Mouse (Mus musculus) limb, embryonic 12.5 days (tissue): ENCODE data around the gene Tcp11. TPM values are rescaled to one million over a fixed set of nuclear protein-coding genes. Genes with fewer than 3 reads are reported as not detected.

Source experiments
- ATAC-seq: fragments of 200-750 bp; cut with Nextera tagmentation; 2 replicates; pipeline ENCODE4 v1.8.0; 2017; ENCODE audit warnings: low read depth, moderate TSS enrichment; ENCODE audit not compliant: insufficient number of reproducible peaks, insufficient read depth, low FRiP score, low TSS enrichment
- H3K27ac ChIP-seq: fragments of 300-500 bp; sonication (generic); 2 replicates; pipeline ENCODE4 v1.5.1; 2016; ENCODE audit warnings: mild to moderate bottlenecking, moderate library complexity
- H3K27me3 ChIP-seq: fragments of 300-500 bp; sonication (generic); 2 replicates; pipeline ENCODE4 v1.6.1; 2016; ENCODE audit warnings: mild to moderate bottlenecking, moderate library complexity
- H3K36me3 ChIP-seq: fragments of 300-500 bp; sonication (generic); 2 replicates; pipeline ENCODE4 v1.6.1; 2016; ENCODE audit warnings: mild to moderate bottlenecking, moderate library complexity
- H3K4me1 ChIP-seq: fragments of 300-500 bp; sonication (generic); replicated peaks from 2 replicates; pipeline ENCODE4 v1.6.1; 2016
- H3K4me2 ChIP-seq: fragments of 300-500 bp; sonication (generic); 2 replicates; pipeline ENCODE4 v1.6.1; 2016; ENCODE audit warnings: mild to moderate bottlenecking, moderate library complexity
- H3K4me3 ChIP-seq: fragments of 300-500 bp; sonication (generic); replicated peaks from 2 replicates; pipeline ENCODE4 v1.5.1; 2016; ENCODE audit warnings: mild to moderate bottlenecking
- H3K9ac ChIP-seq: fragments of 300-500 bp; sonication (generic); replicated peaks from 2 replicates; pipeline ENCODE4 v1.6.1; 2016; ENCODE audit warnings: mild to moderate bottlenecking, moderate library complexity
- H3K9me3 ChIP-seq: fragments of 300-500 bp; sonication (generic); 2 replicates; pipeline ENCODE4 v1.6.1; 2016; ENCODE audit warnings: mild to moderate bottlenecking, moderate library complexity
- WGBS: fragments of 180-500 bp; shearing (Covaris S2); methylation state at CpG from one replicate; pipeline ENCODE4 v1.1.7; 2016; 5-methylcytosine and 5-hydroxymethylcytosine counted together
- polyA plus RNA-seq: library from polyadenylated mRNA; unstranded; fragments of >200 nt; fragmentation: Nextera tagmentation; extraction: Ambion mirVana; gene quantifications from 2 replicates; pipeline ENCODE4 v1.2.1, GENCODE M21; 2016

The Tcp11 gene
- polyA plus RNA-seq, 1 experiment from 2014 or later: 1.2 TPM

GRCm38 (mm10) chr17:28042299-28042771, 38.1 kb downstream of the Tcp11 start:
- 0 out of 2 replicates have a peak, but pooled peaks have one; percentile 1 for ATAC-seq
- no peaks in the 10 kb centered on the region for H3K9me3 ChIP-seq
- 53% methylated on average over 23 of the region's 23 CpGs for WGBS
- 0 out of 2 replicates have a peak overlapping the region, but pooled peaks have one; percentile 7 for H3K27ac ChIP-seq
- H3K27me3 ChIP-seq: peaks cover 3% of the 10 kb centered on the region; the same call in 1 of the 2 replicates
- H3K4me2 ChIP-seq: no peak overlapping the region
- H3K4me1 ChIP-seq: peaks cover 24% of the 10 kb centered on the region
- no peak overlapping the region for H3K4me3 ChIP-seq
- peaks cover 86% of the 10 kb centered on the region for H3K36me3 ChIP-seq
- no peak overlapping the region for H3K9ac ChIP-seq

- no peak overlapping the region for H3K27ac ChIP-seq
- no peak overlapping the region for H3K9ac ChIP-seq
- H3K9me3 ChIP-seq: no peaks in the 10 kb centered on the region
- H3K4me2 ChIP-seq: 0 out of 2 replicates have a peak overlapping the region, but pooled peaks have one; percentile 4
- H3K4me1 ChIP-seq: peaks cover 31% of the 10 kb centered on the region
- H3K36me3 ChIP-seq: peaks cover 77% of the 10 kb centered on the region
- WGBS: 93% methylated on average over 13 of the region's 13 CpGs
- H3K27me3 ChIP-seq: peaks cover 3% of the 10 kb centered on the region; the same call in 1 of the 2 replicates
- no peak for ATAC-seq
- no peak overlapping the region for H3K4me3 ChIP-seq
These were observed 39.1 kb downstream of the Tcp11 start for GRCm38 (mm10) chr17:28041298-28041697.

GRCm38 (mm10) chr17:28040620-28041019, 39.8 kb downstream of the Tcp11 start:
- Histone ChIP-seq H3K9me3 (no peaks in the 10 kb centered on the region), H3K4me1 (peaks cover 31% of the 10 kb centered on the region), H3K9ac (no peak overlapping the region), H3K4me3 (no peak overlapping the region), H3K27me3 (peaks cover 3% of the 10 kb centered on the region; the same call in 1 of the 2 replicates), H3K4me2 (peak overlapping the region; percentile 4; the same call in 1 of the 2 replicates), H3K27ac (peak overlapping the region; percentile 66), H3K36me3 (peaks cover 78% of the 10 kb centered on the region)
- 46% methylated on average over 16 of the region's 16 CpGs for WGBS
- no peak for ATAC-seq

DNA sequence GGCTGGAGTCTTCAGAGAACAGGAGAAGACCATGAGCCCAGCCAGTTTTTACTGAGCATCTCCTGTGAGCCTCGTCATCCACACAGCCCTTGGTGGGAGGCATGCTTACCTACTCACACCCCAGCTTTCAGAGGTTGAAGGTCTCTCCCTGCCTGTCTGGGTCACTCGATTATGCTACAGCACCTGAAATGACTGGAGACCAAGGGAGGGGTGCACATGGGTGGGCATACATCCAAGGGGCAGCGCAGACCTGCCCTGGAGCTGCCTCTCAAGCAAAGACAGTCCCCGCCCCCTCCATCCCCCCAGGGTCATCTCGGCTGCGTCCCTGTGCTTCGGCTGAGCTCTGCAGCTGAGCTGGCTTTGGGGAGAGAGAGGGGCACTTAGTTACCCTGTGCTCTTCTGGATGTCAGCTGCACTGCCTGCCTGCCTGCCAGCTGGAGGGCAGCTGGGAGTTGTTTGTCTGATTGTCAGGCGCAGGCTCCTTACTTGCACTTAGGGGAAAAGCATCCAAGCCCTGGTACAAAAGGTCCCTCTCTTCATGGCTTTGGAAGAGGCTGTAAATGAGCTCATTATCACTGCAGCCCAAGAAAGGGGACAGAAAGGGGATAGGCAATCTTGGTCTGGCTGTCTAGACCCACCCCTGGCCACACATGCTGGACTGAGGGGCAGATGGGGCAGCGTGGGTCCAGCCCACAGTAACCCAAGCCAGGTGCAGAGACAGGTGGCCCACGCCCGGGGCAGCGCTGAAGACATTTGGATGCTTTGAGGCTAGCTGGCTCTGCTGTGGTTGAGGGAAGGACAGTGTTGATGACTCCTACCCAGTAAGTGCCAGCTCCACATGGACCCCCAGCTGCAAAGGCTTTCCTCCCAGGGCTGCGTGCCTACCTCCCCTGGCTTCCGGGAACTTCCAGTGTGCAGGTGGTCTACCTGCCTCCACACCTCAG, 43.4 kb downstream of the Tcp11 start:
- 62% methylated on average over 14 of the region's 14 CpGs for WGBS
- no peak overlapping the region for H3K4me3 ChIP-seq
- peaks cover 40% of the 10 kb centered on the region for H3K4me1 ChIP-seq
- H3K9ac ChIP-seq: no peak overlapping the region
- ATAC-seq: no peak
- peak overlapping the region; percentile 41; the same call in 1 of the 2 replicates for H3K27ac ChIP-seq
- no peak overlapping the region for H3K4me2 ChIP-seq
- H3K27me3 ChIP-seq: peaks cover 3% of the 10 kb centered on the region; the same call in 1 of the 2 replicates
- peaks cover 57% of the 10 kb centered on the region for H3K36me3 ChIP-seq
- no peaks in the 10 kb centered on the region for H3K9me3 ChIP-seq

DNA sequence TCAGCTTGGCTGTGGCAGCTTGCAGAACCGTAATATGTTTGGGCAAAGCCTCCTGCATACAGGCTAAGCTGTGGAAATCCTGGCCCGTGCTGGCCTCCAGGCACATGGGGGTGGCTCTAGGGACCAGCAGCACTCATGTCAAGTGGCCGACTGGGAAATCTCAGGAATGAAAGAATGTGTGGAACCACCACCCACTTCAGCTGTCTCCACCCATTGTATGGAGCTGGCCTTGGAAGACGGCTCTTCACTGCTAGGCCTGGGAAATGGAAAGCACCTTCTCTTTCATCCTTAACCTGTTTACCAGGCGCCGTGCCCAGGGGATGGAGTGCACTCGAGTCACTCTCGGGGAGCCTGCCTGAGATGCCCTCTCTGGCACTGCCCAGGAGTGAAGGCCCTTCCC, 45.5 kb downstream of the Tcp11 start:
- Histone ChIP-seq H3K9ac (no peak overlapping the region), H3K9me3 (no peaks in the 10 kb centered on the region), H3K4me3 (no peak overlapping the region), H3K27ac (no peak overlapping the region), H3K4me2 (no peak overlapping the region), H3K36me3 (peaks cover 43% of the 10 kb centered on the region; the same call in 1 of the 2 replicates), H3K4me1 (peaks cover 38% of the 10 kb centered on the region), H3K27me3 (peaks cover 3% of the 10 kb centered on the region; the same call in 1 of the 2 replicates)
- no peak for ATAC-seq
- WGBS: 78% methylated on average over 8 of the region's 8 CpGs

DNA sequence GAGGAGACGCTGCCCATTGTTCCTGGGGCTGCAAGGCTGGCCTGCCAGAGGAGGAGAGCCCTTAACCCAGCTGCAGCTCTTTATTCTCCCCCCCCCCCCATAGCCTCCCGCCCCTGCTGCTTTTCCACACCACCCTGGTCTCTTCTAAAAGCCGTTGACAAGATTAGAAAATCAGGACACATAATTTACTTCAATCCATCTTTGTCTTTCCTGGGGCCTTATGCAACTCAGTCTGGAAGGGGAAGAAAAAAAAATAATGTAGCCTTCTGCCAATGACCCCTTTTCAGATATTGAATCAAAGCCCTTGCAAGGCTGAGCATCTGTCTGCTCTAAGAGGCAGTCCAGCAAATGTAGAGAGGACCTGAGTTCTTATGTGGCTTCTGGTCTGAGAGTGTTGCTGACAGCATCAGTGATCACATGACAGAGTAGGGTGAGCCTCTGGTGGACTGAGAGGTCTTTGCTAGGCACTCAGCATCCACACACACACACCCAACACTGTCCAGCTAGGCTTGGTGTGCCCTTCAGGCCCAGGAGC, 47.3 kb downstream of the Tcp11 start:
- Histone ChIP-seq H3K4me2 (no peak overlapping the region), H3K9me3 (no peaks in the 10 kb centered on the region), H3K4me1 (peaks cover 54% of the 10 kb centered on the region), H3K36me3 (peaks cover 24% of the 10 kb centered on the region; the same call in 1 of the 2 replicates), H3K27me3 (no peaks in the 10 kb centered on the region; the same call in 1 of the 2 replicates), H3K4me3 (no peak overlapping the region), H3K9ac (no peak overlapping the region), H3K27ac (no peak overlapping the region)
- ATAC-seq: no peak
- 62% methylated on average over 3 of the region's 3 CpGs for WGBS

GRCm38 (mm10) chr17:28032219-28032618, 48.2 kb downstream of the Tcp11 start:
- Histone ChIP-seq H3K9ac (no peak overlapping the region; the same call in 1 of the 2 replicates), H3K4me1 (peaks cover 58% of the 10 kb centered on the region), H3K27me3 (no peaks in the 10 kb centered on the region; the same call in 1 of the 2 replicates), H3K27ac (peak overlapping the region; percentile 31; the same call in 1 of the 2 replicates), H3K4me2 (no peak overlapping the region), H3K9me3 (no peaks in the 10 kb centered on the region), H3K36me3 (peaks cover 21% of the 10 kb centered on the region; the same call in 1 of the 2 replicates), H3K4me3 (no peak overlapping the region)
- WGBS: 62% methylated on average over 10 of the region's 10 CpGs
- ATAC-seq: no peak

DNA sequence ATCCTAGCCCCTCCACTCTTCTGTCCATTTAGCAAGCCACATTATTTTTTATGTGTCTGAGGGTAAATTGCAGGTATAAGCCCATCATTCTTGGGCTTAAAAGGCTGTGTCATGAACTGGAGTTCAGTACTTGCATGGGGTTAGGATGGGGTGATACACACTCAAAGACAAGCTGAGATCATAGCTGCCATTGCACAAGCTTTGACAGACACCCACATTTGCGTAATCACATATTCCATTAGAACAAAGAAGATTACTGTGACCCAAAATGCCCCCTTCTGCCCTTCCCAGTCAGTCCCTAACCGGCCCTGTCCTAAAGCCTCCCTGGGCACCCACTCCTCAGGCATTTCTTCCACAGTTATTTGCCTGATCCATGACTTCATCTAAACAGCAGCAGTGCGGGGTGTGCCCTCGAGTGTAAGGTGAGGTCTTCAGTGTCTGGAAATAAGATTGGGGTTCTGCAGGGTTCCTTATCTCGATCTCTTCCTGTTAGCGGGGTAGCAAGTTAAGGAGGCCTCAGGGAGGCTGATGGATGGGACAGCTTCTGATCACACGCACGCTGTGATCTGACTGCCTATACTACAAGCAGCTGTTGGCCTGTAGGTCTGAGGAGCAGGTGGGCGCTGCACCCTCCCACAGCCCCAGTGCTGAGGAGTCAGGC, 49.0 kb downstream of the Tcp11 start:
- H3K27me3 ChIP-seq: no peaks in the 10 kb centered on the region; the same call in 1 of the 2 replicates
- whole genome bisulfite sequencing: 68% methylated on average over 9 of the region's 9 CpGs
- peaks cover 61% of the 10 kb centered on the region for H3K4me1 ChIP-seq
- peaks cover 24% of the 10 kb centered on the region; the same call in 1 of the 2 replicates for H3K36me3 ChIP-seq
- no peaks in the 10 kb centered on the region for H3K9me3 ChIP-seq
- no peak overlapping the region for H3K4me3 ChIP-seq
- no peak overlapping the region for H3K27ac ChIP-seq
- H3K4me2 ChIP-seq: no peak overlapping the region
- H3K9ac ChIP-seq: no peak overlapping the region
- no peak for ATAC-seq

DNA sequence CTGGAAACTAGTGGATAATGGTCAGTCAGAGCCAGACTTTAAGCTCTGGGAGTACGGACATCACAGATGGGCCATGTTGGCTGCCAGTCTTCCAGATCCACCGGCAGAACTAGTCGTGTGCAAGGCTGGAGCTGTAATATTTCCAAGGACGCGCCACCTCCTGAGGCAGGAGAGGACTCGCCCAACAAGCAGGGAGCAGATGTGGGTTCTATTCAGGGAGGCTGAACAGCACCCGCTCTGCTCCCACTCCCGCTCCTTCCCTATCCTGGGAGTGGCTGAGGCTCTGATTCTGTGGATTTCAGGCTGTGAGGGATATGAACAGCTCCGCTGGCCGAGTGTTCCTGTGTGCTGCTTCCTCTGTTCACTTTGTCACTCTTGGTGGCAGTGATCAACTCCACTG, 50.0 kb downstream of the Tcp11 start:
- ATAC-seq: no peak
- H3K27me3 ChIP-seq: no peaks in the 10 kb centered on the region; the same call in 1 of the 2 replicates
- H3K9ac ChIP-seq: no peak overlapping the region
- H3K4me3 ChIP-seq: no peak overlapping the region
- H3K27ac ChIP-seq: no peak overlapping the region
- H3K9me3 ChIP-seq: no peaks in the 10 kb centered on the region
- peaks cover 70% of the 10 kb centered on the region for H3K4me1 ChIP-seq
- no peak overlapping the region for H3K4me2 ChIP-seq
- H3K36me3 ChIP-seq: peaks cover 17% of the 10 kb centered on the region; the same call in 1 of the 2 replicates
- WGBS: 85% methylated on average over 10 of the region's 10 CpGs

DNA sequence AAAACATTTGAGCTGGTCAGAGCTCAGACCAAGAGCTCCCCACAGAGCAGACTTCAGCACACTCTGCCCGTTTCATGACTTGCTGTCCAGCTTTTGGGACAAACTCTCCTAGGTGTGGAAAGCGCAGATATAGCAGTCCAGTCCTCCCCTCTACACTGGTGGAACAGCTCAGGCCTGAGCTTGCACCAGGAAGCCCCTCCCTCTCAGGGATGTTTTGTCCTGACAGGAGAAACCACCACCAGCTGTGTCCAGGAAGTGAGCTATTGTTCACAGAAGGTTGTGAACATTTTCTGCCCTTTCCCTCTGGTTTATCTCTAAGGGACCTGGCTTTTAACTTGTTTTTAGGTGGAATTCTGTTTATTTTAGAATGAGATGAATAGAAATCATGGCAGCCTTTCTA, 51.1 kb downstream of the Tcp11 start:
- H3K27ac ChIP-seq: peak overlapping the region; percentile 45; the same call in 1 of the 2 replicates
- H3K9me3 ChIP-seq: no peaks in the 10 kb centered on the region
- no peaks in the 10 kb centered on the region; the same call in 1 of the 2 replicates for H3K27me3 ChIP-seq
- no peak overlapping the region for H3K4me2 ChIP-seq
- H3K36me3 ChIP-seq: peaks cover 11% of the 10 kb centered on the region; the same call in 1 of the 2 replicates
- no peak overlapping the region for H3K4me3 ChIP-seq
- peaks cover 81% of the 10 kb centered on the region for H3K4me1 ChIP-seq
- 45% methylated on average over 2 of the region's 2 CpGs for whole genome bisulfite sequencing
- no peak overlapping the region for H3K9ac ChIP-seq
- ATAC-seq: no peak
